Mouse (Mus musculus) ovary, adult 18-20 months (tissue): Measurements from ENCODE around the gene Cd300ld2.
"Not testable (repeated sequence)": the region's sequence is repeated elsewhere in the genome, so short reads cannot be mapped to it uniquely, and the experiment has no call there.

ENCODE experiments used
- DNase-seq: peaks from one replicate; pipeline ENCODE4 v3.0.0; 2022; ENCODE audit warnings: low spot score, mixed read lengths

Gene Cd300ld2

DNA sequence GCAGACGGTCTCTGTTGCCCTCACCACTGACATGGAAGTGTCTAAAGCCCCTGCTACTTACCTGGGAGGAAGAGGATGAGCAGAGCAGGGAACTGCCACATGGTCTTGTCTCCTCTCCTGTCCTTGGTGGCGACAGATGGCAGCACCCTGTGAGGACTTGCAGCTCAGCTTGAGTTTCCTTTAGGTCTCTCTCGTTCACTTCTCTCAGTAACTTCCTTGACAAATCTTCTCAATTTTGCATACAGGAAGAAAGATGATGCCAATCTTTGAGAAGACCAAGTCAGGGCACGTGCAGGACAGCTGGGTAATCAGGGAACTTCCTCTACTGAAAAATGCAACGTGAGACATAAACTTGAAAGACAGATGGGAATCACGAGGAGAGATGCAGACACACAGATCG lies at the start of gene Cd300ld2:
Gene Cd300ld2, minus strand, starts transcription at position 101 of the 400 bp plus-strand sequence.
- not testable (repeated sequence) for DNase-seq

GRCm38 (mm10) chr11:115062077-115062476 lies 46.1 kb upstream of the Cd300ld2 start, which contains the start of gene Cd300e:
TSS of gene Cd300e (minus strand) at chr11:115062177.
- no peak for DNase-seq

- DNase-seq: no peak
Measured at GRCm38 (mm10) chr11:115059797-115060196, 43.8 kb upstream of the Cd300ld2 start.

DNA sequence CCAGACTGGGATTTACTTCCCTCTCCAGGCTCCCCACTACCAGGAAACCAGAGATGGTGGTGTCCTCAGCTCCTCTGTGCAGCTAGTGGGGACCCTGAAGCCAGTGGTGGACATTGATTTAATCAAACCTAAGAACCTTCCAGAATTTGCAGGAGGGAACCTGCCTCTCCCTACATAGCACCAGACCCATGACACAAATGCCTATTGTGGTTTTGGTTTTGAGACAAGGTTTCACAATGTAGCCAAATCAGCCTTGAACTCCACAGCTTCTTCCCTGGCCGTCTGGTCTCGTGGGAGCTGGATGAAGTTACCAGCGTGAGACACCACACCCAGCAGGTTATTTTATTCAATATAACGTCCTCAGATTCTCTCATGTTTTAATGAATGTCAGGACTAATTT lies 42.7 kb upstream of the Cd300ld2 start:
- no peak for DNase-seq

- DNase-seq: no peak
Measured at GRCm38 (mm10) chr11:115054537-115054936, 38.5 kb upstream of the Cd300ld2 start.

DNA sequence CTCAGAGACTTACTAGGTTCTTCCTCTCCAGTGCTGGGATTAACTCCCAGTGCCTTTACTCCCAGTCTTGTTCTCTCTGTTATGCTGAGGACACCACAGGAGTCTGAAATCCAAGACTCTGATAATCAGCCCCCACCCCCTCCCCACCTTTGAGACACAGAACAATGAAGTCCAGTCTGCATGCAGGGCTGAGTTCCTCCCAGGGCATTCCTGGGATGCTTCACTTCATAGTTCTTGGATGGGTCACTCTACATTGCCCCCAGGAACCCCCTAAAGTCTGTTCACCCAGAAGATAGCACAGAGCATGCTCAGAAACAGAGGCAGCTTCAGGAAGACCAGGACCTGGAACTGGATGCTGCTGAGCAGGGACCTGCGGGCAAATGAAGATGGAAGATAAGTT lies 37.0 kb upstream of the Cd300ld2 start:
- DNase-seq: no peak

GRCm38 (mm10) chr11:115052206-115052605 lies 36.2 kb upstream of the Cd300ld2 start:
- no peak for DNase-seq

DNA sequence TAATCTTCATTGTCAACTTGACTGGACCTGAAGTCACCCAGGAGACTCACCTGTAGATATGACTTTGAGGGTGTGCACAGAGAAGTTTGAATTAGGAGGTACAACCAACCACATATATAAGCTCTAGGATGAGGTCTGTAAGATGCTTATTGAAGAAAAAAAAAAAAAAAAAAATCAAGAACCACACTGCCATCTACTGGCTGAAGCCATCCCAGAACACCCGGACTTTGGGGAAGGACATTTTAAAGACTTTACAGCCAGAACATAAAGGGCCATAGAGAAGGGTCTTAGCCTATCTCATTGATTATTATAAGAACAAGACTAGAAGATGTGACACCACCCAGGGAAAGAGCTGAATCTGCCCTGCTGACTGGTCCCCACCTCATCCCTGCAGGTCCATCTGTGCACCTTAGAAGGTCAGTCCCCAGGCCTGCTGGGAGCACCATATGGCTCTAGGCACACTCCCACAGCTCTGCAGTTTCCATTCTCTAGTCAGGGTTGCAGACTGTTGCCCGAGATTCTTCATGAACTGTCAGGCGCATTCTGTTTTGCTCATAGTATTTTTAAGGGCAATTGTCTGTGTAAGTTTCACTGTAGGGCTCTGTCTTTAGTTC lies 33.4 kb upstream of the Cd300ld2 start:
- no peak for DNase-seq

DNA sequence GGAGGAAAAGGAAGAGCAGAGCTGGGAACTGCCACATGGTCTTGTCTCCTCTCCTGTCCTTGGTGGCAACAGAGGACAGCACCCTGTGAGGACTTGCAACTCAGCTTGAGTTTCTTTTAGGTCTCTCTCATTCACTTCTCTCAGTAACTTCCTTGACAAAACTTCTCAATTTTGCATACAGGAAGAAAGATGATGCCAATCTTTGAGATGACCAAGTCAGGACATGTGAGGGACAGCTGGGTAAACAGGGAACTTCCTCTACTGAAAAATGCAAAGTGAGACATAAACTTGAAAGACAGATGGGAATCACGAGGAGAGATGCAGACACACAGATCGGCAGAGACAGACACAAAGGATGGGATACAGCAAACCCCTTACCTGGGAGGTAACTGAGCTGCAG lies 32.3 kb upstream of the Cd300ld2 start, which contains the start of gene Cd300ld3:
Gene Cd300ld3, minus strand, starts transcription at position 151 of the 400 bp plus-strand sequence.
- DNase-seq: no peak

- DNase-seq: not testable (repeated sequence)
Measured at GRCm38 (mm10) chr11:115037669-115038068, 21.7 kb upstream of the Cd300ld2 start, which contains the start of gene Cd300ld5. TSS of gene Cd300ld5 (minus strand) at chr11:115037769.

DNA sequence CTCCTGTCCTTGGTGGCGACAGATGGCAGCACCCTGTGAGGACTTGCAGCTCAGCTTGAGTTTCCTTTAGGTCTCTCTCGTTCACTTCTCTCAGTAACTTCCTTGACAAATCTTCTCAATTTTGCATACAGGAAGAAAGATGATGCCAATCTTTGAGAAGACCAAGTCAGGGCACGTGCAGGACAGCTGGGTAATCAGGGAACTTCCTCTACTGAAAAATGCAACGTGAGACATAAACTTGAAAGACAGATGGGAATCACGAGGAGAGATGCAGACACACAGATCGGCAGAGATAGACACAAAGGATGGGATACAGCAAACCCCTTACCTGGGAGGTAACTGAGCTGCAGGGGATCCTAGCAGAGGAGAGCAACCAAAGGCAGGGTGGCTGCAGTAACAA lies 10.9 kb upstream of the Cd300ld2 start, which contains the start of gene Cd300ld4:
Gene Cd300ld4, minus strand, starts transcription at position 101 of the 400 bp plus-strand sequence.
- not testable (repeated sequence) for DNase-seq

GRCm38 (mm10) chr11:115004070-115004469 lies 11.9 kb downstream of the Cd300ld2 start:
- DNase-seq: no peak

DNA sequence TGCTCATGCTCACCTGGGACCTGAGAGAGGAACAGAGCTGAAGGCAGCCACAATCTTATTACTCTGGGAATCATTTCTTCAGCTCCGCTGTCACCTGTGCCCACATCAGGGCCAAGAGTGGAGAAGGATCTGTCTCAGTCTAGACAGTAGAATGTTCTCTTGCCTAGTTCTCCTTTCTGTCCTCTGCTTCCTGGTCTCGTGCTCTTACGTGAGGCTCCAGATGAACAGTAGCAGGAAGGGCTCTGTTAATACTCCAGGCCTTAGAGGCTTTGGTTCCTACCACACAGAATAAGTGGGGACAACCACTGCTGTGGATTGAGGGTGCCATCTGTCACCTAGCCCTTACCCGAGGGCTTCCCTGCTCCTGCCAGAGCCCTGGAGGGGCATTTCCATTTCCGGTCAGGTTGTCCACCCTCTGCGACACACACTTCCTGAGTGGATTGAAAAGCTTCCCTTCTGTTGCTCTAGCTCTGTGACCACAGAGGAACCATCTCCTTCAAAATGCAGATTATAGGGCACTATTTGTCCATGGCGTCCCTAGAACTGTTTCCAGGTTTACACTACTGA lies 14.4 kb downstream of the Cd300ld2 start, which contains the start of gene Cd300c2:
Gene Cd300c2, minus strand, starts transcription at position 407 of the 567 bp plus-strand sequence.
- no peak for DNase-seq

DNA sequence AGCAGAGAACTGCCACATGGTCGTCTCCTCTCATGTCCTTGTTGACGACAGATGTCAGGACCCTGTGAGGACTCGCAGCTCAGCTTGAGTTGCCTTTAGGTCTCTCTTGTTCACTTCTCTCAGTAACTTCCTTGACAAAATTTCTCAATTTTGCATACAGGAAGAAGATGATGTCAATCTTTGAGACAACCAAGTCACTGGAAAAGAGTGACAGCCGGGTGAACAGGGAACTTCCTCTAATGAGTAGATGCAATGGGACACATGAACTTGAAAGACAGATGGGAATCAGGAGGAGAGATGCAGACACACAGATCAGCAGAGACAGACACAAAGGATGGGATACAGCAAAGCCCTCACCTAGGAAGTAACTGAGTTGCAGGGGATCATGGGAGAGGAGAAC lies 26.2 kb downstream of the Cd300ld2 start, which contains the start of gene Cd300ld:
Gene Cd300ld, minus strand, starts transcription at position 130 of the 400 bp plus-strand sequence.
- DNase-seq: no peak

DNA sequence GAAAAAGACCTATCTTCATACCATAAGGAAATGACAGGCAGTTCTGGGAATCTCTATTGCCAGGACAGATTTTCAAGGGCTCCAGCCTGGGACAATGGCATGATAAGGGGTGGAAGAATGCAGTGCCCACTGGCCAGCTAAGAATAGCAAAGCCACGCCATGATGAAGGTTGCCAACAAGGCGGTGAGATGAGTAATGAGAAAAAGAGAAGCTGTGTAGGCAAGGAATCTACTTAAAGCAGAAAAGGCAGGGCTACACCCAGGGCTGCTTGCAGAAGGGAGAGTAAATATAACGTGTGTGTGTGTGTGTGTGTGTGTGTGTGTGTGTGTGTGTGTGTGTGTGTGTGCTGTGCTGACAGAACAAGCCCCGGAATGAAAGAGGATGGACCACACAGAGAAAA lies 34.1 kb downstream of the Cd300ld2 start:
- no peak for DNase-seq

- no peak for DNase-seq
Measured at GRCm38 (mm10) chr11:114972726-114973125, 43.3 kb downstream of the Cd300ld2 start.

DNA sequence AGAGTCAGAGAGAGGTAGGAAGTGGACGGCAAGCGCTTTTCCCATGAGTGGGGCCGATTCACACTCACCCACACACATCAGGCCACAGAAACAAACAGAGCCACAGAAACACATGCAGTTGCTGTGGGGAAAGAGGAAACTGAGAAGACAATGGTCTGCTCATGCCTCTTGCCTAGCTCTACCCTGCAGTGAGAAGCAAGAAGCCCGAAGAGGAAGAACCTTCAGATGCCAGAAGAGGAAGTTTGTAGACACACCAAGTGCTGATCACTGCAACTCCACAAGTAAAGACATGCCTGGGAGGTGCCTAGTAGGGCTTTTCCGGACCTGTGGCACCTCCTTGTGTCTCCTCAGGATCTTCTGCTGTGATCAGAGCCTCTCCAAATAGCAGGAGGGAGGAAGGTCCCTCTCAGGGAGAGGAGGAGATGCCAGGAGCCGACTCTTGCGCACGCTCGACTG lies 47.2 kb downstream of the Cd300ld2 start, which contains the start of gene Cd300c:
Gene Cd300c, minus strand, starts transcription at position 406 of the 456 bp plus-strand sequence.
- no peak for DNase-seq

- DNase-seq: no peak
Measured at GRCm38 (mm10) chr11:114965182-114965828, 50.7 kb downstream of the Cd300ld2 start.

GRCm38 (mm10) chr11:114960369-114960768 lies 55.6 kb downstream of the Cd300ld2 start:
- no peak for DNase-seq
